Mouse (Mus musculus): ENCODE measurements around the gene Krt81.

DNA sequence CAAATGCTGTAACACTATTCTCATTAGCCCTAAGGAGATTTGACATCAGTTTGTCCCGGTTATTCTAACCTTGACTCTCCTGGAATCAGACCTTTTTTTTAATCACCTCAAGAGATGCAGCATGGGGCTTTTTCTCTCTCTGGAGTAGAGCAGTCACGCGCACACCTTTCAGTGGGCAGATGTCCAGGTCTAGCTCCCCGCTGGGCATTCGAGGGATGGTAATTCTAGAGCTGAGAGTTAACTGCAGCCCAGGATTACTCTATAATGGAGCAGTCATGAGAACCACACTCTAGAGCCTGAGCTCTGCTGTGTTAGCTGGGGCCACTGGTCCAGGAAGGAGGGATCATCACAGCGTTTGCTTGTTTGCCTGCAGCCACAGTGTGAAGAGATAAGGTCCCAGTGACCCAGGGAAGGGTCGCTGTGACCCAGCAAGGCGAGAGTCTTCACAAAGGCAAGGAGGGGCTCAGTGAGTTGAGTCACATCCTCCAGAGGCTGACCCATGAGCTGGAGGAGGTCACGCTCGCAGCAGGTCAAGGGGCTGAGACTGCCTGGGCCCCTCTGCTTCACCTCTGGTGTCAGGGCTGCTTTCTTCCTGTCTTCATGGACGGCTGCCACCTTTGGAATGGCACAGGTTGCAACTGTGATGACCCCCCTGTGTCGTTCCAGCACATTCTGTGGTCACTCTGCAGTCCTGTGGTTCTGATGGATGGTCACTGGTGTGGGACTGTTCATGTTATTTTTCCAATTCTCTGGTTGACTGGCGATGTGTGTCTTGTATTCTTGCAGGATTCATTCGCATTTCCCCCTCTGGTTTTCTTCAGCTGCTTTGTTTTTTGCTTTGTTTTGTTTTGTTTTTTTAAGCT lies 43.6 kb upstream of the Krt81 start:
- TF ChIP-seq CTCF (IDR thresholded peaks at IDR 0.05; ENCODE audit: borderline replicate concordance, insufficient read depth, low read depth, low read length) (no peak), POLR2A (IDR thresholded peaks at IDR 0.05; ENCODE audit: borderline replicate concordance, insufficient read depth, low read length) (no peak)

Data from cerebellum, adult 2 months (tissue).